Mouse (Mus musculus): ENCODE measurements around the gene Cip2a. TPM values are rescaled to one million over a fixed set of nuclear protein-coding genes. Genes with fewer than 3 reads are reported as not detected.

Cip2a gene
- polyA plus RNA-seq, 1 experiment = 1.9 TPM

DNA sequence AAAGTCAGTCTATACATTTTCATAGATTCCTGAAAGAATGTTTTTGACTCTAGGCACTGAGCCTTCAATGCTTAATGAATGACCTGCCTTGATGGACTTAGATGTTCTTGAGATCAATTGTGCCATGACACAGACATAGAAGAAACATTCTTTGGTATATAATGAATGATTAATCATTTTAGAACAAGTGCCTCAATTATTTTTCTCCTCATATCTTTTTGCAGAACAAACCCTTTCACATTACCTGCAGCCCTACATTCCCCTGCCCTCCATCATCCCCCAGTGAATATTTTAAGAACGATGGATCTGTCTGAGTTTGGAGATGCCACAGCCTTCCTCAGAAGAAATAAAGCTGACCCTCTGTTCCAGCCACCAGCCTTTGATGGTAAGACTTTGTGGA, 63.2 kb downstream of the Cip2a start, which contains the start of gene Myh15:
Myh15 (plus strand) TSS at position 301 of the 400 bp plus-strand sequence.
- no peak for DNase-seq
- WGBS = 96% methylated on average over 1 of the region's 1 CpGs
- Histone ChIP-seq H3K4me1 (ENCODE audit: control insufficient read depth, insufficient read depth, low read length) (no peaks in the 10 kb centered on the region), H3K27ac (ENCODE audit: insufficient read depth, low read length) (no peak within 1 kb of the TSS), H3K27me3 (ENCODE audit: control insufficient read depth, insufficient read depth, low read length) (no peaks in the 10 kb centered on the region), H3K4me3 (replicated peaks; ENCODE audit: insufficient read depth, low read depth, low read length) (no peak within 1 kb of the TSS)
- no peak for TF ChIP-seq POLR2A (IDR thresholded peaks at IDR 0.05; ENCODE audit: borderline replicate concordance, insufficient read depth, low read length)
- TF ChIP-seq CTCF (IDR thresholded peaks at IDR 0.05; ENCODE audit: borderline replicate concordance, insufficient read depth, low read depth, low read length) = no peak

Other genes with a start within 250 kb of the Cip2a start
- 0.03 TPM in 1 of 2 replicates, not detected in the other for gene Trat1, start 222.2 kb upstream of the Cip2a start, polyA plus RNA-seq (2012; rRNA removed)
- not detected in 2 replicates for gene Retnlb, start 177.3 kb upstream of the Cip2a start, polyA plus RNA-seq (2012; rRNA removed)
- gene Retnla, start 151.6 kb upstream of the Cip2a start, polyA plus RNA-seq (2012; rRNA removed) = 0.22 TPM in 1 of 2 replicates, not detected in the other
- gene Retnlg, start 121.6 kb upstream of the Cip2a start, polyA plus RNA-seq (2012; rRNA removed) = 0.29 and 1.00 TPM in 2 replicates
- 67.2 and 76.2 TPM in 2 replicates for gene Dzip3, start within 50 bp of the Cip2a start, polyA plus RNA-seq (2012; rRNA removed)
- 0.21 and 0.31 TPM in 2 replicates for gene Myh15, start 63.3 kb downstream of the Cip2a start, polyA plus RNA-seq (2012; rRNA removed)

Measured in cerebellum, adult 2 months (tissue).